Mouse (Mus musculus): ENCODE data around the gene Rarres2. TPM values are rescaled to one million over a fixed set of nuclear protein-coding genes. Genes with fewer than 3 reads are reported as not detected.

Gene Rarres2
- polyA plus RNA-seq, 1 experiment from 2014 or later, result not detected

GRCm38 (mm10) chr6:48568036-48568984 is 4.3 kb downstream of the Rarres2 start:
- Histone ChIP-seq H3K4me3 (ENCODE audit: inconsistent target) (no peak overlapping the region), H3K36me3 (ENCODE audit: inconsistent target) (no peaks in the 10 kb centered on the region), H3K79me2 (ENCODE audit: inconsistent target) (no peaks in the 10 kb centered on the region), H3K27ac (no peak overlapping the region)
- 46% methylated on average over 21 of the region's 21 CpGs for WGBS (ENCODE audit: missing documents)

- 63% methylated on average over 5 of the region's 5 CpGs for WGBS (ENCODE audit: missing documents)
- Histone ChIP-seq H3K27ac (no peak overlapping the region), H3K36me3 (ENCODE audit: inconsistent target) (no peaks in the 10 kb centered on the region)
These were observed 6.3 kb downstream of the Rarres2 start for GRCm38 (mm10) chr6:48566312-48566711.

GRCm38 (mm10) chr6:48565693-48566310 is 6.8 kb downstream of the Rarres2 start:
- H3K27ac ChIP-seq, result no peak overlapping the region
- H3K79me2 ChIP-seq (ENCODE audit: inconsistent target), result no peaks in the 10 kb centered on the region
- WGBS (ENCODE audit: missing documents), result 96% methylated on average over 4 of the region's 4 CpGs
- no peaks in the 10 kb centered on the region for H3K36me3 ChIP-seq (ENCODE audit: inconsistent target)
- H3K4me3 ChIP-seq (ENCODE audit: inconsistent target), result no peak overlapping the region

More at GRCm38 (mm10) chr6:48566312-48566711, 6.3 kb downstream of the Rarres2 start:
- Histone ChIP-seq H3K79me2 (ENCODE audit: inconsistent target) (no peaks in the 10 kb centered on the region), H3K4me3 (ENCODE audit: inconsistent target) (no peak overlapping the region)

GRCm38 (mm10) chr6:48555956-48556355 is 16.6 kb downstream of the Rarres2 start:
- no peaks in the 10 kb centered on the region for H3K79me2 ChIP-seq (ENCODE audit: inconsistent target)
- no peak overlapping the region for H3K27ac ChIP-seq
- no peaks in the 10 kb centered on the region for H3K36me3 ChIP-seq (ENCODE audit: inconsistent target)
- 93% methylated on average over 3 of the region's 3 CpGs for WGBS (ENCODE audit: missing documents)
- H3K4me3 ChIP-seq (ENCODE audit: inconsistent target), result no peak overlapping the region

- WGBS (ENCODE audit: missing documents), result 33% methylated on average over 13 of the region's 14 CpGs
- H3K4me3 ChIP-seq (ENCODE audit: inconsistent target), result peak overlapping the region; percentile 56
- no peaks in the 10 kb centered on the region for H3K79me2 ChIP-seq (ENCODE audit: inconsistent target)
- H3K36me3 ChIP-seq (ENCODE audit: inconsistent target), result no peaks in the 10 kb centered on the region
- peak overlapping the region; percentile 84 for H3K27ac ChIP-seq
These were observed 17.3 kb downstream of the Rarres2 start for GRCm38 (mm10) chr6:48555104-48555890.

- 1% methylated on average over 39 of the region's 39 CpGs for WGBS (ENCODE audit: missing documents)
- H3K27ac ChIP-seq, result peak within 1 kb of the TSS; percentile 84
- no peaks in the 10 kb centered on the region for H3K36me3 ChIP-seq (ENCODE audit: inconsistent target)
- peak within 1 kb of the TSS; percentile 56 for H3K4me3 ChIP-seq (ENCODE audit: inconsistent target)
- H3K79me2 ChIP-seq (ENCODE audit: inconsistent target), result no peaks in the 10 kb centered on the region
These were observed 18.1 kb downstream of the Rarres2 start, which contains the start of gene Lrrc61 for GRCm38 (mm10) chr6:48554280-48555103. Lrrc61 (plus strand) TSS chr6:48554796.

GRCm38 (mm10) chr6:48553819-48554218 is 18.8 kb downstream of the Rarres2 start:
- Histone ChIP-seq H3K36me3 (ENCODE audit: inconsistent target) (no peaks in the 10 kb centered on the region), H3K27ac (no peak overlapping the region), H3K79me2 (ENCODE audit: inconsistent target) (no peaks in the 10 kb centered on the region), H3K4me3 (ENCODE audit: inconsistent target) (no peak overlapping the region)
- WGBS (ENCODE audit: missing documents), result 96% methylated on average over 4 of the region's 4 CpGs

GRCm38 (mm10) chr6:48552918-48553317 is 19.7 kb downstream of the Rarres2 start:
- Histone ChIP-seq H3K79me2 (ENCODE audit: inconsistent target) (no peaks in the 10 kb centered on the region), H3K27ac (no peak overlapping the region), H3K36me3 (ENCODE audit: inconsistent target) (no peaks in the 10 kb centered on the region), H3K4me3 (ENCODE audit: inconsistent target) (no peak overlapping the region)
- 89% methylated on average over 4 of the region's 4 CpGs for WGBS (ENCODE audit: missing documents)

GRCm38 (mm10) chr6:48548314-48548713 is 24.3 kb downstream of the Rarres2 start:
- Histone ChIP-seq H3K36me3 (ENCODE audit: inconsistent target) (no peaks in the 10 kb centered on the region), H3K4me3 (ENCODE audit: inconsistent target) (no peak overlapping the region), H3K79me2 (ENCODE audit: inconsistent target) (no peaks in the 10 kb centered on the region), H3K27ac (no peak overlapping the region)
- 84% methylated on average over 6 of the region's 6 CpGs for WGBS (ENCODE audit: missing documents)

GRCm38 (mm10) chr6:48546858-48547257 is 25.7 kb downstream of the Rarres2 start:
- no peak overlapping the region for H3K4me3 ChIP-seq (ENCODE audit: inconsistent target)
- H3K27ac ChIP-seq, result no peak overlapping the region
- WGBS (ENCODE audit: missing documents), result 81% methylated on average over 4 of the region's 4 CpGs

GRCm38 (mm10) chr6:48546271-48546670 is 26.3 kb downstream of the Rarres2 start:
- 0% methylated on average over 1 of the region's 1 CpGs for WGBS (ENCODE audit: missing documents)
- no peak overlapping the region for H3K27ac ChIP-seq
- H3K36me3 ChIP-seq (ENCODE audit: inconsistent target), result no peaks in the 10 kb centered on the region
- H3K79me2 ChIP-seq (ENCODE audit: inconsistent target), result no peaks in the 10 kb centered on the region
- H3K4me3 ChIP-seq (ENCODE audit: inconsistent target), result no peak overlapping the region

More at GRCm38 (mm10) chr6:48546858-48547257, 25.7 kb downstream of the Rarres2 start:
- Histone ChIP-seq H3K79me2 (ENCODE audit: inconsistent target) (no peaks in the 10 kb centered on the region), H3K36me3 (ENCODE audit: inconsistent target) (no peaks in the 10 kb centered on the region)

GRCm38 (mm10) chr6:48545251-48545650 is 27.3 kb downstream of the Rarres2 start:
- H3K79me2 ChIP-seq (ENCODE audit: inconsistent target), result no peaks in the 10 kb centered on the region
- H3K27ac ChIP-seq, result no peak overlapping the region
- WGBS (ENCODE audit: missing documents), result 92% methylated on average over 5 of the region's 5 CpGs
- no peaks in the 10 kb centered on the region for H3K36me3 ChIP-seq (ENCODE audit: inconsistent target)
- no peak overlapping the region for H3K4me3 ChIP-seq (ENCODE audit: inconsistent target)

- WGBS (ENCODE audit: missing documents), result 90% methylated on average over 3 of the region's 3 CpGs
- H3K79me2 ChIP-seq (ENCODE audit: inconsistent target), result no peaks in the 10 kb centered on the region
- no peak overlapping the region for H3K27ac ChIP-seq
- no peaks in the 10 kb centered on the region for H3K36me3 ChIP-seq (ENCODE audit: inconsistent target)
- no peak overlapping the region for H3K4me3 ChIP-seq (ENCODE audit: inconsistent target)
These were observed 30.0 kb downstream of the Rarres2 start for GRCm38 (mm10) chr6:48542631-48543030.

Data from macrophage (primary cell).